Mouse (Mus musculus) midbrain, embryonic 14.5 days (tissue): ENCODE measurements around the gene Akt2. TPM values are rescaled to one million over a fixed set of nuclear protein-coding genes. Genes with fewer than 3 reads are reported as not detected.

Experiments
- ATAC-seq: fragments of 200-750 bp; cut with Nextera tagmentation; 2 replicates; pipeline ENCODE4 v1.8.0; 2017; ENCODE audit warnings: moderate number of reproducible peaks, moderate library complexity; ENCODE audit not compliant: low FRiP score, low TSS enrichment
- DNase-seq: peaks from one replicate; pipeline ENCODE4 v3.0.0-alpha.2; 2015
- H3K27ac ChIP-seq: fragments of 300-500 bp; sonication (generic); replicated peaks from 2 replicates; pipeline ENCODE4 v1.5.1; 2014; ENCODE audit warnings: mild to moderate bottlenecking, low read depth, low read length, moderate library complexity
- H3K27me3 ChIP-seq: fragments of 300-500 bp; sonication (generic); 2 replicates; pipeline ENCODE4 v1.6.1; 2014; ENCODE audit warnings: low read length, control low read depth, mixed read lengths; ENCODE audit not compliant: control insufficient read depth, insufficient read depth
- H3K36me3 ChIP-seq: fragments of 300-500 bp; sonication (generic); 2 replicates; pipeline ENCODE4 v1.6.1; 2014; ENCODE audit warnings: low read length, control low read depth; ENCODE audit not compliant: control insufficient read depth, insufficient read depth
- H3K4me1 ChIP-seq: fragments of 300-500 bp; sonication (generic); 2 replicates; pipeline ENCODE4 v1.6.1; 2014; ENCODE audit warnings: mild to moderate bottlenecking, antibody characterized with exemption, low read length, control low read depth; ENCODE audit not compliant: control insufficient read depth, insufficient read depth
- H3K4me2 ChIP-seq: fragments of 300-500 bp; sonication (generic); 2 replicates; pipeline ENCODE4 v1.6.1; 2014; ENCODE audit warnings: mild to moderate bottlenecking, low read length, moderate library complexity
- H3K4me3 ChIP-seq: fragments of 300-500 bp; sonication (generic); replicated peaks from 2 replicates; pipeline ENCODE4 v1.5.1; 2014; ENCODE audit warnings: low read depth, low read length
- H3K9ac ChIP-seq: fragments of 300-500 bp; sonication (generic); replicated peaks from 2 replicates; pipeline ENCODE4 v1.6.1; 2014; ENCODE audit warnings: mild to moderate bottlenecking, low read length, moderate library complexity
- H3K9me3 ChIP-seq: fragments of 300-500 bp; sonication (generic); 2 replicates; pipeline ENCODE4 v1.6.1; 2016; ENCODE audit warnings: low read length, control low read depth, mixed read lengths; ENCODE audit not compliant: control insufficient read depth
- WGBS: fragments of 180-500 bp; shearing (Covaris S2); extraction: QIAGEN DNeasy Blood & Tissue Kit; methylation state at CpG from one replicate; pipeline ENCODE4 v1.1.7; 2014; 5-methylcytosine and 5-hydroxymethylcytosine counted together
- polyA plus RNA-seq: library from polyadenylated mRNA; unstranded; fragments of >200 nt; fragmentation: Nextera tagmentation; extraction: Ambion mirVana; gene quantifications from 2 replicates; pipeline ENCODE4 v1.2.1, GENCODE M21; 2014

Gene Akt2
- polyA plus RNA-seq, 1 experiment from 2014 or later = 67.0 TPM

- Histone ChIP-seq H3K4me2 (no peak overlapping the region), H3K36me3 (peaks cover 82% of the 10 kb centered on the region), H3K9me3 (no peaks in the 10 kb centered on the region), H3K27ac (no peak overlapping the region), H3K4me3 (no peak overlapping the region), H3K9ac (no peak overlapping the region), H3K4me1 (no peaks in the 10 kb centered on the region), H3K27me3 (no peaks in the 10 kb centered on the region)
- WGBS = 92% methylated on average over 7 of the region's 7 CpGs
- DNase-seq = no peak
- ATAC-seq = no peak
Measured at GRCm38 (mm10) chr7:27578465-27578864, 12.9 kb upstream of the Akt2 start.

GRCm38 (mm10) chr7:27580380-27581174 lies 10.8 kb upstream of the Akt2 start:
- no peaks in the 10 kb centered on the region for H3K9me3 ChIP-seq
- no peak overlapping the region for H3K9ac ChIP-seq
- H3K4me1 ChIP-seq = no peaks in the 10 kb centered on the region
- no peaks in the 10 kb centered on the region for H3K27me3 ChIP-seq
- no peak overlapping the region for H3K4me2 ChIP-seq
- H3K4me3 ChIP-seq = no peak overlapping the region
- H3K27ac ChIP-seq = no peak overlapping the region
- DNase-seq (no peak), ATAC-seq (no peak)
- 92% methylated on average over 14 of the region's 14 CpGs for WGBS
- H3K36me3 ChIP-seq = peaks cover 77% of the 10 kb centered on the region

- Histone ChIP-seq H3K27ac (no peak overlapping the region), H3K27me3 (no peaks in the 10 kb centered on the region), H3K4me1 (no peaks in the 10 kb centered on the region), H3K4me3 (no peak overlapping the region), H3K9me3 (no peaks in the 10 kb centered on the region), H3K36me3 (peaks cover 22% of the 10 kb centered on the region), H3K9ac (no peak overlapping the region), H3K4me2 (no peak overlapping the region)
- DNase-seq (no peak), ATAC-seq (no peak)
- 84% methylated on average over 2 of the region's 2 CpGs for WGBS
Measured at GRCm38 (mm10) chr7:27586861-27587260, 4.5 kb upstream of the Akt2 start.

GRCm38 (mm10) chr7:27587741-27588140 lies 3.6 kb upstream of the Akt2 start:
- Histone ChIP-seq H3K27me3 (no peaks in the 10 kb centered on the region), H3K9ac (no peak overlapping the region), H3K4me1 (peaks cover 3% of the 10 kb centered on the region), H3K9me3 (no peaks in the 10 kb centered on the region), H3K36me3 (peaks cover 16% of the 10 kb centered on the region), H3K4me2 (no peak overlapping the region), H3K4me3 (no peak overlapping the region), H3K27ac (no peak overlapping the region)
- peak; percentile 33 for DNase-seq
- 87% methylated on average over 2 of the region's 2 CpGs for WGBS
- no peak for ATAC-seq

- no peak for DNase-seq
- Histone ChIP-seq H3K27me3 (no peaks in the 10 kb centered on the region), H3K4me1 (peaks cover 13% of the 10 kb centered on the region), H3K9ac (no peak overlapping the region), H3K4me2 (no peak overlapping the region), H3K36me3 (peaks cover 10% of the 10 kb centered on the region), H3K4me3 (no peak overlapping the region), H3K27ac (no peak overlapping the region), H3K9me3 (no peaks in the 10 kb centered on the region)
- 91% methylated on average over 4 of the region's 4 CpGs for WGBS
- ATAC-seq = no peak
Measured at GRCm38 (mm10) chr7:27590088-27590487, 1.3 kb upstream of the Akt2 start.

GRCm38 (mm10) chr7:27590566-27591213 lies 662 bp upstream of the Akt2 start:
- no peaks in the 10 kb centered on the region for H3K9me3 ChIP-seq
- peaks cover 4% of the 10 kb centered on the region; the same call in 1 of the 2 replicates for H3K36me3 ChIP-seq
- WGBS = 61% methylated on average over 4 of the region's 4 CpGs
- ATAC-seq = no peak
- H3K4me2 ChIP-seq = peak overlapping the region; percentile 57
- H3K27me3 ChIP-seq = no peaks in the 10 kb centered on the region
- no peak for DNase-seq
- peak overlapping the region; percentile 72 for H3K4me3 ChIP-seq
- H3K4me1 ChIP-seq = peaks cover 13% of the 10 kb centered on the region
- H3K27ac ChIP-seq = peak overlapping the region; percentile 99
- no peak overlapping the region; the same call in 1 of the 2 replicates for H3K9ac ChIP-seq

- no peak for DNase-seq
- WGBS = 2% methylated on average over 17 of the region's 17 CpGs
Measured at GRCm38 (mm10) chr7:27592217-27592929, 1.0 kb downstream of the Akt2 start.

GRCm38 (mm10) chr7:27592934-27593645 lies 1.7 kb downstream of the Akt2 start:
- no peak for ATAC-seq
- Histone ChIP-seq H3K27me3 (no peaks in the 10 kb centered on the region), H3K9ac (peak overlapping the region; percentile 84), H3K4me3 (peak overlapping the region; percentile 72), H3K4me1 (peaks cover 17% of the 10 kb centered on the region), H3K27ac (no peak overlapping the region), H3K9me3 (no peaks in the 10 kb centered on the region), H3K36me3 (0 out of 2 replicates have a peak, but pooled peaks cover 4% of the 10 kb centered on the region), H3K4me2 (peak overlapping the region; percentile 81)
- DNase-seq = no peak
- WGBS = 76% methylated on average over 12 of the region's 12 CpGs

More at GRCm38 (mm10) chr7:27592217-27592929, 1.0 kb downstream of the Akt2 start:
- H3K4me3 ChIP-seq = peak overlapping the region; percentile 72
- H3K36me3 ChIP-seq = 0 out of 2 replicates have a peak, but pooled peaks cover 4% of the 10 kb centered on the region
- peaks cover 17% of the 10 kb centered on the region for H3K4me1 ChIP-seq
- ATAC-seq = peak; percentile 70
- no peaks in the 10 kb centered on the region for H3K9me3 ChIP-seq
- peak overlapping the region; percentile 99 for H3K27ac ChIP-seq
- H3K27me3 ChIP-seq = no peaks in the 10 kb centered on the region
- peak overlapping the region; percentile 81 for H3K4me2 ChIP-seq
- peak overlapping the region; percentile 84 for H3K9ac ChIP-seq
